Mouse (Mus musculus): ENCODE results near the gene Prkaca. TPM values are rescaled to one million over a fixed set of nuclear protein-coding genes. Genes with fewer than 3 reads are reported as not detected.
A peak's percentile ranks its signal among the peaks of the same experiment; 100 is the strongest.
"Not testable (repeated sequence)": the region's sequence is repeated elsewhere in the genome, so short reads cannot be mapped to it uniquely, and the experiment has no call there.

Gene Prkaca
- polyA plus RNA-seq, 1 experiment from 2014 or later, result 164 TPM

DNA sequence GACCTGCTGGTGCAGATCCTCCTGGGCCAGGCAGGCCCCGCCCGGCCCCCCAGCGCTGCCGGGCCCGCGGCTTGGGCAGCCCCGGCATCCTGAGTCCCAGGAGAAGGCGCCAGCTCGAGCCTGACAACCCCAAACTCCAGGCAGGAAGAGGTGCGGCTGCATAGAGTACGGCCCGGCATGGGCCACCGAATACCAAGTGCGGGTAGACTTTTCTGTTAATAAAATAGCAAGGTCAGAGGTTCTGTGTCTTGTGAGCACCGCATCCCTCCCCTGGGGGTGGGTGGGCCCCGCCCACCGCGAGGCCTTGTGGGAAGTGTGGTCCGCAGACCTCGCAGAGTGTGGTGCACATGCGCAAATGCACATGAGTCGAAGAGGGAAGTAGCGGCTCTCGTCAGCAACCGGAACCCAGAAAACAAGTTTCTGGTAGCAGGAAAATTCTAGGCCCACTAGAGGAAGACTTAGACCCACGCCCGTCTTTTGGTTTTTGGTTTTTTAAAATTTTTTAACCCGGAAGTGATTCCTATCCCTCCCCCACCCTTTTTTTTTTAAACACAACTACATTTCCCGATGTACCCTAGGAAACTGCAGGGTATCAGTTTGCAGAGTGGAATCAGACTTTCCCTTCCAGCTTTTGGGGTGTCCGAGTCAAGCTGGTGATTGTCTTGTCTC lies 31.9 kb downstream of the Prkaca start:
- WGBS, result under 1% methylated on average over 30 of the region's 30 CpGs
- Histone ChIP-seq H3K27ac (ENCODE audit: low read length) (peak overlapping the region; percentile 70), H3K9me3 (ENCODE audit: control insufficient read depth, low read length) (no peaks in the 10 kb centered on the region), H3K4me3 (replicated peaks; ENCODE audit: low read length) (peak overlapping the region; percentile 70), H3K27me3 (replicated peaks; ENCODE audit: control insufficient read depth, insufficient read depth, low read length) (peaks cover 7% of the 10 kb centered on the region; the same call in 1 of the 2 replicates), H3K4me1 (replicated peaks; ENCODE audit: control insufficient read depth, insufficient read depth, low read length) (peaks cover 21% of the 10 kb centered on the region), H3K36me3 (ENCODE audit: control insufficient read depth, insufficient read depth) (no peaks in the 10 kb centered on the region), H3K4me2 (ENCODE audit: low read length) (peak overlapping the region; percentile 92), H3K9ac (replicated peaks; ENCODE audit: low read depth, low read length) (peak overlapping the region; percentile 78)
- peak; percentile 91 for ATAC-seq

- Histone ChIP-seq H3K4me1 (replicated peaks; ENCODE audit: control insufficient read depth, insufficient read depth, low read length) (peaks cover 22% of the 10 kb centered on the region), H3K27me3 (replicated peaks; ENCODE audit: control insufficient read depth, insufficient read depth, low read length) (peaks cover 14% of the 10 kb centered on the region)
- not testable (repeated sequence) for H3K9me3 ChIP-seq (ENCODE audit: control insufficient read depth, low read length); ATAC-seq; H3K27ac ChIP-seq (ENCODE audit: low read length); H3K9ac ChIP-seq (replicated peaks; ENCODE audit: low read depth, low read length); H3K36me3 ChIP-seq (ENCODE audit: control insufficient read depth, insufficient read depth); H3K4me2 ChIP-seq (ENCODE audit: low read length); H3K4me3 ChIP-seq (replicated peaks; ENCODE audit: low read length)
- 95% methylated on average over 7 of the region's 7 CpGs for WGBS
Measured at GRCm38 (mm10) chr8:84005502-84005901, 32.7 kb downstream of the Prkaca start.

GRCm38 (mm10) chr8:84008362-84008761 lies 35.6 kb downstream of the Prkaca start:
- Histone ChIP-seq H3K27ac (ENCODE audit: low read length) (no peak overlapping the region), H3K4me3 (replicated peaks; ENCODE audit: low read length) (no peak overlapping the region), H3K4me1 (replicated peaks; ENCODE audit: control insufficient read depth, insufficient read depth, low read length) (peaks cover 34% of the 10 kb centered on the region), H3K4me2 (ENCODE audit: low read length) (no peak overlapping the region), H3K9me3 (ENCODE audit: control insufficient read depth, low read length) (no peaks in the 10 kb centered on the region), H3K36me3 (ENCODE audit: control insufficient read depth, insufficient read depth) (no peaks in the 10 kb centered on the region), H3K27me3 (replicated peaks; ENCODE audit: control insufficient read depth, insufficient read depth, low read length) (peaks cover 29% of the 10 kb centered on the region), H3K9ac (replicated peaks; ENCODE audit: low read depth, low read length) (no peak overlapping the region)
- no peak for ATAC-seq
- 29% methylated on average over 7 of the region's 7 CpGs for WGBS

DNA sequence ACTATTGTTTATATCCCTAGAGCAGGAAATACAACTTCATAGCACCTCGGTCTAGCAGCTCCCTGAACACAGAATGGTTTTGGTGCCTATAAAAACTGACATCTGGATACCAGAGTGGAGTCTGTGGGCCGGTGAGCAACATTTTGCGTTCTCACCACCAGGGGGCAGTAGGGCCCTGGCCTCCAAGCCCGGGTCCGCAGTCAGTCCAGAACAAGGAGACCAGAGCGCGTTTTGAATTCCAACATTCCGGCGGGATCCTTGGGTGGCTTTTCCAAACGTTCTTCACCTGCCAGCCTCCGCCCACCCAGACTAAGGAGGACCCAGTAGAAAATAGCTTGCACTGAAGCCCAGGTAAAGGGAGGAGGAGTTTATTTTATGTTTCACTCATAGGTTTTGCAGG lies 37.1 kb downstream of the Prkaca start:
- Histone ChIP-seq H3K27ac (ENCODE audit: low read length) (no peak overlapping the region), H3K9me3 (ENCODE audit: control insufficient read depth, low read length) (no peaks in the 10 kb centered on the region), H3K9ac (replicated peaks; ENCODE audit: low read depth, low read length) (no peak overlapping the region), H3K36me3 (ENCODE audit: control insufficient read depth, insufficient read depth) (no peaks in the 10 kb centered on the region), H3K27me3 (replicated peaks; ENCODE audit: control insufficient read depth, insufficient read depth, low read length) (peaks cover 31% of the 10 kb centered on the region), H3K4me3 (replicated peaks; ENCODE audit: low read length) (no peak overlapping the region), H3K4me1 (replicated peaks; ENCODE audit: control insufficient read depth, insufficient read depth, low read length) (peaks cover 23% of the 10 kb centered on the region), H3K4me2 (ENCODE audit: low read length) (no peak overlapping the region)
- 2% methylated on average over 11 of the region's 11 CpGs for WGBS
- ATAC-seq, result 0 out of 2 replicates have a peak, but pooled peaks have one; percentile 20

DNA sequence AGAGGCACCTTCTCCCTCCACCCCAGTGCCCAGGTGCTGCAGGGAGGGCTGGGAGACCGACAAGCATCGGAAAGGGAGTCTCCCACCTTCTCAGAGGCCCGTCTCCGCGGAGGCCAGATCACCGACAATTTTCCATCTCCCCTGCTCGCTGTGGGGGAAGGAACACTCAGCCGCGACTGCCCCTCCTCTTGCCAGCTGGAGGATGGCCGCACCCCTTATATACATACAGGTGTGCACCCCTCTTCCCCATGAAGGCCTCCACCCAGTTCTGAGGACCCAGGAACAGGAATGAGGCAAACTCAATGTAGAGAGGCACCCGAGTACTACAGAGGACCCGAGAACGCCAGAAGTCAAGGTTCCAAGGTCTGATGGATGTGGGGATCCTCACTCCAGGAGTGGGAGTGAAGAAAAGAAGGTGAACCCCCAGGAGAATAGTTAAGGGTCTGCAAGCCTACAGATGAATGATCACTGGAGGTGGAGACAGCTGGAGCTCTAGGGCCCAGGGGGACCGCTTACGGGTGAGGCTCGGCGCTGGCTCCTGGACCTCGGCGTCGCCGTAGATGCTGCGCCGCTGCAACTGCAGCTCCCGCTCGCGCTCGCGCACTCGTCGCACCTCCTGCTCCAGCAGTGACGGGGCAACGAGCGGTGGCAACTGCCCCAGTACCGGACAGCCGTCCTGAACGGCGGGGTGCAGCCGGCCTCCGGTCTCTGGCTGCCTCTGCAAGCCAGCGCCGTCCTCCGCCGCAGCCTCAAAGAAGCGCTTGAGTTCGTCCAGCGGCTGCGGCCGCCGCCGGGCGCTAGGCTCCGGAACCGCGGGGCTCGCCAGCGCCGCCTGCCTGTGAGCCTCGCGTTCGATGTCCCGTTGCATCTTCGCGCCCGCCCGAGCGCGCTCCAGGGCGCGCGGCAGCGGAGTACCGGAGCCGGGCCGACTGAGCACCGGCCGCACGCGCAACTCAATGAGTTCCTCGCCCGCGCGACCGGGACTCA lies 38.1 kb downstream of the Prkaca start:
- Histone ChIP-seq H3K9ac (replicated peaks; ENCODE audit: low read depth, low read length) (peak overlapping the region; percentile 45), H3K4me2 (ENCODE audit: low read length) (peak overlapping the region; percentile 75), H3K4me1 (replicated peaks; ENCODE audit: control insufficient read depth, insufficient read depth, low read length) (peaks cover 20% of the 10 kb centered on the region), H3K4me3 (replicated peaks; ENCODE audit: low read length) (peak overlapping the region; percentile 49), H3K27me3 (replicated peaks; ENCODE audit: control insufficient read depth, insufficient read depth, low read length) (peaks cover 31% of the 10 kb centered on the region), H3K27ac (ENCODE audit: low read length) (no peak overlapping the region), H3K9me3 (ENCODE audit: control insufficient read depth, low read length) (no peaks in the 10 kb centered on the region), H3K36me3 (ENCODE audit: control insufficient read depth, insufficient read depth) (no peaks in the 10 kb centered on the region)
- peak; percentile 63 for ATAC-seq
- WGBS, result 1% methylated on average over 69 of the region's 83 CpGs

DNA sequence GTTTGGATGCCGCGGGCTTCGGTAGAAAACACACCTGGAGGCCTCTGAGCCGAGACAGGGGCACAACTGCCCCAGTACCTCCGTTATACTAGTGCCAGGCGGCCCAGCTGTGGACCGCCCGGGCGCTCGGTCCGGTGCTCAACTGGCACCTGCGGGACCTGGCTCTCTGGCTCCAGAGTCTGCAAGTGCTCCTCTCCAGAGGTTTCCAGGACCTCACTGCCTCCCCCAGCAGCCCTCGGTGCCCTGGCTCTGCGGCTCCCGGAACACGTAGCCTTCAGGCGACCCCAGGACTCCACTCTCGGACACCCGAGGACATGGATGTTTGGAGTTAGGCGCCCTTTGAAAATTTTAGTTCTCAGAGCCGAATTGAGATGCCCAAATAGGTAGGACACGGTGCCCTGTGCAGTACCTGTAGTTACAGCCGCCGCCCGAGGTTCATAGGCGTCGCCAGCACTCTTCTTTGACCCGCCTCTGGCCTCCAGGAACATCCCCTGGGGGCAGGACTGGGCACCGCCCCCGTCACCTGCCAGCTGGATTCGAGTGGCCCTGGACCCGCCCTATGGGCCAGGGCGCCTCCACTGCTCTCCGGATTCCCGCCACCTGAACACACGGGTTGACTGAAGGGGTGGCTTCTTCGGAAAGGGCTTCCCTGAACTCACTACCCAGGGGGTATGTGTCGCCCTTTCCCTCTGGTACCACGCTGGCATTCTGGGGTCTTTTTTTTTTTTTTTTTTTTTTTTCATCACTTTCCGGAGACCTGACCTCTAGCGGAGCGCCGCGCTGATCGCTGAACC lies 39.1 kb downstream of the Prkaca start, which contains the start of gene 2210011C24Rik:
Gene 2210011C24Rik (minus strand): TSS at position 467 of the 794 bp plus-strand sequence.
- under 1% methylated on average over 45 of the region's 45 CpGs for WGBS
- H3K4me3 ChIP-seq (replicated peaks; ENCODE audit: low read length), result peak within 1 kb of the TSS; percentile 49
- H3K36me3 ChIP-seq (ENCODE audit: control insufficient read depth, insufficient read depth), result no peaks in the 10 kb centered on the region
- ATAC-seq, result peak; percentile 21
- no peak within 1 kb of the TSS for H3K27ac ChIP-seq (ENCODE audit: low read length)
- peak within 1 kb of the TSS; percentile 45 for H3K9ac ChIP-seq (replicated peaks; ENCODE audit: low read depth, low read length)
- peaks cover 31% of the 10 kb centered on the region for H3K27me3 ChIP-seq (replicated peaks; ENCODE audit: control insufficient read depth, insufficient read depth, low read length)
- H3K4me1 ChIP-seq (replicated peaks; ENCODE audit: control insufficient read depth, insufficient read depth, low read length), result peaks cover 20% of the 10 kb centered on the region
- H3K4me2 ChIP-seq (ENCODE audit: low read length), result peak within 1 kb of the TSS; percentile 75
- no peaks in the 10 kb centered on the region for H3K9me3 ChIP-seq (ENCODE audit: control insufficient read depth, low read length)

- no peak for ATAC-seq
- WGBS, result 4% methylated on average over 35 of the region's 35 CpGs
- no peak overlapping the region for H3K27ac ChIP-seq (ENCODE audit: low read length)
- H3K4me3 ChIP-seq (replicated peaks; ENCODE audit: low read length), result no peak overlapping the region; the same call in 1 of the 2 replicates
- no peaks in the 10 kb centered on the region for H3K36me3 ChIP-seq (ENCODE audit: control insufficient read depth, insufficient read depth)
- H3K4me1 ChIP-seq (replicated peaks; ENCODE audit: control insufficient read depth, insufficient read depth, low read length), result peaks cover 20% of the 10 kb centered on the region
- H3K9ac ChIP-seq (replicated peaks; ENCODE audit: low read depth, low read length), result no peak overlapping the region
- peaks cover 31% of the 10 kb centered on the region for H3K27me3 ChIP-seq (replicated peaks; ENCODE audit: control insufficient read depth, insufficient read depth, low read length)
- no peaks in the 10 kb centered on the region for H3K9me3 ChIP-seq (ENCODE audit: control insufficient read depth, low read length)
- peak overlapping the region; percentile 75 for H3K4me2 ChIP-seq (ENCODE audit: low read length)
Measured at GRCm38 (mm10) chr8:84012499-84013165, 39.8 kb downstream of the Prkaca start.

GRCm38 (mm10) chr8:84015833-84016232 lies 43.0 kb downstream of the Prkaca start:
- H3K4me1 ChIP-seq (replicated peaks; ENCODE audit: control insufficient read depth, insufficient read depth, low read length), result peaks cover 16% of the 10 kb centered on the region
- H3K9me3 ChIP-seq (ENCODE audit: control insufficient read depth, low read length), result no peaks in the 10 kb centered on the region
- no peak overlapping the region for H3K27ac ChIP-seq (ENCODE audit: low read length)
- no peak for ATAC-seq
- 93% methylated on average over 5 of the region's 5 CpGs for WGBS
- no peak overlapping the region for H3K4me2 ChIP-seq (ENCODE audit: low read length)
- H3K27me3 ChIP-seq (replicated peaks; ENCODE audit: control insufficient read depth, insufficient read depth, low read length), result peaks cover 22% of the 10 kb centered on the region
- H3K9ac ChIP-seq (replicated peaks; ENCODE audit: low read depth, low read length), result no peak overlapping the region
- no peaks in the 10 kb centered on the region for H3K36me3 ChIP-seq (ENCODE audit: control insufficient read depth, insufficient read depth)
- no peak overlapping the region for H3K4me3 ChIP-seq (replicated peaks; ENCODE audit: low read length)
